Mouse (Mus musculus): ENCODE results near the gene Pigs. TPM values are rescaled to one million over a fixed set of nuclear protein-coding genes. Genes with fewer than 3 reads are reported as not detected.

Gene Pigs
- polyA plus RNA-seq, 1 experiment from 2014 or later: 68.2 TPM

GRCm38 (mm10) chr11:78370389-78370788, 42.2 kb downstream of the Pigs start:
- WGBS: 60% methylated on average over 1 of the region's 1 CpGs
- H3K9ac ChIP-seq (ENCODE audit: low read depth, low read length): no peak overlapping the region
- ATAC-seq (replicated peaks; ENCODE audit: low FRiP score): no peak
- no peak for DNase-seq (ENCODE audit: low spot score)
- H3K36me3 ChIP-seq (ENCODE audit: control insufficient read depth, insufficient read depth, low read length): no peaks in the 10 kb centered on the region
- H3K27me3 ChIP-seq (replicated peaks; ENCODE audit: control insufficient read depth, insufficient read depth, low read length): no peaks in the 10 kb centered on the region
- H3K4me1 ChIP-seq (replicated peaks; ENCODE audit: control insufficient read depth, insufficient read depth, low read length): peaks cover 2% of the 10 kb centered on the region; the same call in 1 of the 2 replicates
- no peak overlapping the region for H3K27ac ChIP-seq (ENCODE audit: low read depth, low read length)
- no peak overlapping the region for H3K4me3 ChIP-seq (ENCODE audit: low read depth, low read length)
- no peaks in the 10 kb centered on the region for H3K9me3 ChIP-seq (ENCODE audit: control insufficient read depth, low read length)
- H3K4me2 ChIP-seq: no peak overlapping the region

- no peaks in the 10 kb centered on the region for H3K27me3 ChIP-seq (replicated peaks; ENCODE audit: control insufficient read depth, insufficient read depth, low read length)
- H3K36me3 ChIP-seq (ENCODE audit: control insufficient read depth, insufficient read depth, low read length): no peaks in the 10 kb centered on the region
- WGBS: 83% methylated on average over 11 of the region's 11 CpGs
- H3K9ac ChIP-seq (ENCODE audit: low read depth, low read length): no peak overlapping the region
- H3K27ac ChIP-seq (ENCODE audit: low read depth, low read length): no peak overlapping the region
- no peak overlapping the region for H3K4me2 ChIP-seq
- no peaks in the 10 kb centered on the region for H3K9me3 ChIP-seq (ENCODE audit: control insufficient read depth, low read length)
- peaks cover 2% of the 10 kb centered on the region; the same call in 1 of the 2 replicates for H3K4me1 ChIP-seq (replicated peaks; ENCODE audit: control insufficient read depth, insufficient read depth, low read length)
- no peak for DNase-seq (ENCODE audit: low spot score)
- ATAC-seq (replicated peaks; ENCODE audit: low FRiP score): no peak
- H3K4me3 ChIP-seq (ENCODE audit: low read depth, low read length): no peak overlapping the region
These were observed 43.5 kb downstream of the Pigs start for GRCm38 (mm10) chr11:78371711-78372110.

- H3K9me3 ChIP-seq (ENCODE audit: control insufficient read depth, low read length): no peaks in the 10 kb centered on the region
- no peak overlapping the region for H3K27ac ChIP-seq (ENCODE audit: low read depth, low read length)
These were observed 44.0 kb downstream of the Pigs start for GRCm38 (mm10) chr11:78372166-78372565.

GRCm38 (mm10) chr11:78372610-78373009, 44.4 kb downstream of the Pigs start:
- no peaks in the 10 kb centered on the region for H3K36me3 ChIP-seq (ENCODE audit: control insufficient read depth, insufficient read depth, low read length)
- no peak overlapping the region for H3K9ac ChIP-seq (ENCODE audit: low read depth, low read length)
- no peak overlapping the region for H3K27ac ChIP-seq (ENCODE audit: low read depth, low read length)
- H3K9me3 ChIP-seq (ENCODE audit: control insufficient read depth, low read length): no peaks in the 10 kb centered on the region
- peaks cover 2% of the 10 kb centered on the region; the same call in 1 of the 2 replicates for H3K4me1 ChIP-seq (replicated peaks; ENCODE audit: control insufficient read depth, insufficient read depth, low read length)
- H3K27me3 ChIP-seq (replicated peaks; ENCODE audit: control insufficient read depth, insufficient read depth, low read length): no peaks in the 10 kb centered on the region
- no peak overlapping the region for H3K4me3 ChIP-seq (ENCODE audit: low read depth, low read length)
- no peak for DNase-seq (ENCODE audit: low spot score)
- ATAC-seq (replicated peaks; ENCODE audit: low FRiP score): no peak
- 62% methylated on average over 7 of the region's 7 CpGs for whole genome bisulfite sequencing
- H3K4me2 ChIP-seq: no peak overlapping the region

More at GRCm38 (mm10) chr11:78372166-78372565, 44.0 kb downstream of the Pigs start:
- Histone ChIP-seq H3K4me2 (no peak overlapping the region), H3K9ac (ENCODE audit: low read depth, low read length) (no peak overlapping the region), H3K27me3 (replicated peaks; ENCODE audit: control insufficient read depth, insufficient read depth, low read length) (no peaks in the 10 kb centered on the region), H3K36me3 (ENCODE audit: control insufficient read depth, insufficient read depth, low read length) (no peaks in the 10 kb centered on the region), H3K4me3 (ENCODE audit: low read depth, low read length) (no peak overlapping the region), H3K4me1 (replicated peaks; ENCODE audit: control insufficient read depth, insufficient read depth, low read length) (peaks cover 2% of the 10 kb centered on the region; the same call in 1 of the 2 replicates)
- no peak for ATAC-seq (replicated peaks; ENCODE audit: low FRiP score)
- DNase-seq (ENCODE audit: low spot score): no peak
- WGBS: 58% methylated on average over 3 of the region's 3 CpGs

GRCm38 (mm10) chr11:78374147-78374546, 45.9 kb downstream of the Pigs start:
- H3K4me3 ChIP-seq (ENCODE audit: low read depth, low read length): no peak overlapping the region
- ATAC-seq (replicated peaks; ENCODE audit: low FRiP score) (no peak), DNase-seq (ENCODE audit: low spot score) (no peak)
- peaks cover 2% of the 10 kb centered on the region; the same call in 1 of the 2 replicates for H3K4me1 ChIP-seq (replicated peaks; ENCODE audit: control insufficient read depth, insufficient read depth, low read length)
- H3K27me3 ChIP-seq (replicated peaks; ENCODE audit: control insufficient read depth, insufficient read depth, low read length): no peaks in the 10 kb centered on the region
- 82% methylated on average over 8 of the region's 8 CpGs for WGBS
- H3K9ac ChIP-seq (ENCODE audit: low read depth, low read length): no peak overlapping the region
- H3K27ac ChIP-seq (ENCODE audit: low read depth, low read length): no peak overlapping the region
- no peak overlapping the region for H3K4me2 ChIP-seq
- H3K9me3 ChIP-seq (ENCODE audit: control insufficient read depth, low read length): no peaks in the 10 kb centered on the region
- H3K36me3 ChIP-seq (ENCODE audit: control insufficient read depth, insufficient read depth, low read length): no peaks in the 10 kb centered on the region

GRCm38 (mm10) chr11:78377549-78378159, 49.4 kb downstream of the Pigs start:
- Histone ChIP-seq H3K4me3 (ENCODE audit: low read depth, low read length) (no peak overlapping the region), H3K36me3 (ENCODE audit: control insufficient read depth, insufficient read depth, low read length) (no peaks in the 10 kb centered on the region), H3K4me2 (no peak overlapping the region), H3K27me3 (replicated peaks; ENCODE audit: control insufficient read depth, insufficient read depth, low read length) (no peaks in the 10 kb centered on the region), H3K27ac (ENCODE audit: low read depth, low read length) (no peak overlapping the region), H3K9ac (ENCODE audit: low read depth, low read length) (no peak overlapping the region), H3K9me3 (ENCODE audit: control insufficient read depth, low read length) (no peaks in the 10 kb centered on the region), H3K4me1 (replicated peaks; ENCODE audit: control insufficient read depth, insufficient read depth, low read length) (peaks cover under 1% of the 10 kb centered on the region; the same call in 1 of the 2 replicates)
- 48% methylated on average over 12 of the region's 12 CpGs for WGBS
- DNase-seq (ENCODE audit: low spot score) (no peak), ATAC-seq (replicated peaks; ENCODE audit: low FRiP score) (no peak)

- H3K4me1 ChIP-seq (replicated peaks; ENCODE audit: control insufficient read depth, insufficient read depth, low read length): no peaks in the 10 kb centered on the region
- no peak overlapping the region for H3K4me2 ChIP-seq
- no peaks in the 10 kb centered on the region for H3K27me3 ChIP-seq (replicated peaks; ENCODE audit: control insufficient read depth, insufficient read depth, low read length)
- DNase-seq (ENCODE audit: low spot score) (no peak), ATAC-seq (replicated peaks; ENCODE audit: low FRiP score) (no peak)
- 76% methylated on average over 4 of the region's 4 CpGs for WGBS
- no peaks in the 10 kb centered on the region for H3K36me3 ChIP-seq (ENCODE audit: control insufficient read depth, insufficient read depth, low read length)
- H3K9ac ChIP-seq (ENCODE audit: low read depth, low read length): no peak overlapping the region
- H3K27ac ChIP-seq (ENCODE audit: low read depth, low read length): no peak overlapping the region
- H3K9me3 ChIP-seq (ENCODE audit: control insufficient read depth, low read length): no peaks in the 10 kb centered on the region
- H3K4me3 ChIP-seq (ENCODE audit: low read depth, low read length): no peak overlapping the region
These were observed 52.1 kb downstream of the Pigs start for GRCm38 (mm10) chr11:78380351-78380750.

GRCm38 (mm10) chr11:78380996-78381395, 52.8 kb downstream of the Pigs start:
- Histone ChIP-seq H3K36me3 (ENCODE audit: control insufficient read depth, insufficient read depth, low read length) (no peaks in the 10 kb centered on the region), H3K27me3 (replicated peaks; ENCODE audit: control insufficient read depth, insufficient read depth, low read length) (no peaks in the 10 kb centered on the region), H3K9ac (ENCODE audit: low read depth, low read length) (no peak overlapping the region), H3K9me3 (ENCODE audit: control insufficient read depth, low read length) (no peaks in the 10 kb centered on the region), H3K27ac (ENCODE audit: low read depth, low read length) (no peak overlapping the region), H3K4me3 (ENCODE audit: low read depth, low read length) (no peak overlapping the region), H3K4me2 (no peak overlapping the region), H3K4me1 (replicated peaks; ENCODE audit: control insufficient read depth, insufficient read depth, low read length) (no peaks in the 10 kb centered on the region)
- ATAC-seq (replicated peaks; ENCODE audit: low FRiP score) (no peak), DNase-seq (ENCODE audit: low spot score) (no peak)
- 75% methylated on average over 3 of the region's 3 CpGs for whole genome bisulfite sequencing

- ATAC-seq (replicated peaks; ENCODE audit: low FRiP score): no peak
- H3K27me3 ChIP-seq (replicated peaks; ENCODE audit: control insufficient read depth, insufficient read depth, low read length): no peaks in the 10 kb centered on the region
- H3K9me3 ChIP-seq (ENCODE audit: control insufficient read depth, low read length): no peaks in the 10 kb centered on the region
- no peak overlapping the region for H3K27ac ChIP-seq (ENCODE audit: low read depth, low read length)
- H3K9ac ChIP-seq (ENCODE audit: low read depth, low read length): no peak overlapping the region
- H3K36me3 ChIP-seq (ENCODE audit: control insufficient read depth, insufficient read depth, low read length): no peaks in the 10 kb centered on the region
- no peak for DNase-seq (ENCODE audit: low spot score)
- no peak overlapping the region for H3K4me3 ChIP-seq (ENCODE audit: low read depth, low read length)
- H3K4me1 ChIP-seq (replicated peaks; ENCODE audit: control insufficient read depth, insufficient read depth, low read length): no peaks in the 10 kb centered on the region
- WGBS: 76% methylated on average over 7 of the region's 7 CpGs
- no peak overlapping the region for H3K4me2 ChIP-seq
These were observed 54.1 kb downstream of the Pigs start for GRCm38 (mm10) chr11:78382286-78382685.
